In the genomic region with DNA sequence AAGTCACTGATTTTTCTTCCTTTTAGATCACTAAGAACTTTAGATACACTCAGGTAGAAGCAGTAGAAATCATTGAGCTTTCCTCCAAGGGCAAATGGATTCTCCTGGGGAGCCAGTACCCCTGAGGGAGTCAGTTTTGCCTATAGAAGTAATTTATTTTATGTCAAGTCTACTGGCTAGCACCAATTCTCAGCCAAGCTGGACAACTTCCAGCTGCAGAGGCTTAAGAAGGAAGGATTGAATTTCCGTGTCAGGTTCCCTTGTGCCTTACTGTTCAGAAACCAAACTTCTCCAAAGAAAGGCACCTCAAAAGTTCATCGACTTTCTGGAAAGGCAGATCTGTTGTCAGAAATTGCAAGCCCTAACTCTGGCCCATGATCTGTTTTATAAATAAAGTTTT, we compare ENCODE assay signal across 20 mouse cellular contexts.
"Had no signal": no experiment of that assay in that cellular context is flagged by ENCODE, and none has a peak within 500 bp of the region (broad histone marks: within the 10 kb centered on the region; RNA-seq: fewer than 3 reads in every experiment).

No protein-coding gene starts in this region.

- H3K4me2 ChIP-seq: kidney, embryonic 15.5 days; limb, embryonic 13.5 days; liver, embryonic 13.5 days; midbrain, embryonic 13.5 days; neural tube, embryonic 13.5 days; stomach, embryonic 15.5 days had no signal

- DNase-seq: kidney, adult 11 months; kidney, adult 8-10 months; kidney, postnatal 25 days; left cerebral cortex, postnatal 4 days; liver, embryonic 13.5 days; lung, adult 2 months; lung, postnatal 36 days; retina, postnatal 1 day; right cerebral cortex, postnatal 25 days; spleen, adult 18-20 months; thymus, postnatal 25 days had no signal

- H3K9ac ChIP-seq: kidney, embryonic 15.5 days; limb, embryonic 13.5 days; liver, embryonic 13.5 days; midbrain, embryonic 13.5 days; neural tube, embryonic 13.5 days; stomach, embryonic 15.5 days had no signal

- H3K27ac ChIP-seq: kidney, embryonic 15.5 days; limb, embryonic 13.5 days; liver, embryonic 13.5 days; midbrain, embryonic 10.5 days; midbrain, embryonic 13.5 days; neural tube, embryonic 13.5 days; stomach, embryonic 15.5 days had no signal

- H3K4me1 ChIP-seq: kidney, embryonic 15.5 days; liver, embryonic 13.5 days; midbrain, embryonic 10.5 days; midbrain, embryonic 13.5 days; neural tube, embryonic 13.5 days; stomach, embryonic 15.5 days had no signal

- H3K27me3 ChIP-seq: kidney, embryonic 15.5 days; limb, embryonic 13.5 days; liver, embryonic 13.5 days; midbrain, embryonic 13.5 days; neural tube, embryonic 13.5 days; stomach, embryonic 15.5 days had no signal

- H3K4me3 ChIP-seq: kidney, embryonic 15.5 days; limb, embryonic 13.5 days; liver, embryonic 13.5 days; megakaryocyte, embryonic 14.5 days; midbrain, embryonic 10.5 days; midbrain, embryonic 13.5 days; myocyte; neural tube, embryonic 13.5 days; stomach, embryonic 15.5 days had no signal

- H3K36me3 ChIP-seq: kidney, embryonic 15.5 days; limb, embryonic 13.5 days; liver, embryonic 13.5 days; midbrain, embryonic 10.5 days; midbrain, embryonic 13.5 days; neural tube, embryonic 13.5 days; stomach, embryonic 15.5 days had no signal

- H3K9me3 ChIP-seq: kidney, embryonic 15.5 days; limb, embryonic 13.5 days; liver, embryonic 13.5 days; megakaryocyte, embryonic 14.5 days; midbrain, embryonic 10.5 days; midbrain, embryonic 13.5 days; neural tube, embryonic 13.5 days; stomach, embryonic 15.5 days had no signal

- ATAC-seq: midbrain, embryonic 13.5 days; midbrain, embryonic 16.5 days had no signal
